Mouse (Mus musculus): ENCODE measurements at regions not wholly inside any gene's neighbourhood (a gene's known extent, or its start where the extent isn't known, plus 50 kb on each side); places are given as distances from the start of the nearest gene placed in this dataset.
"Not testable (repeated sequence)": the region's sequence is repeated elsewhere in the genome, so short reads cannot be mapped to it uniquely, and the experiment has no call there.

GRCm38 (mm10) chr1:189156906-189157305 is 149.3 kb upstream of the Kctd3 start:
- no peak for DNase-seq (ENCODE audit: low spot score)

- DNase-seq (ENCODE audit: low spot score) = no peak
These were observed 146.7 kb upstream of the Kctd3 start for GRCm38 (mm10) chr1:189154376-189154775.

- DNase-seq (ENCODE audit: low spot score) = no peak
These were observed 145.5 kb upstream of the Kctd3 start for GRCm38 (mm10) chr1:189153150-189153549.

DNA sequence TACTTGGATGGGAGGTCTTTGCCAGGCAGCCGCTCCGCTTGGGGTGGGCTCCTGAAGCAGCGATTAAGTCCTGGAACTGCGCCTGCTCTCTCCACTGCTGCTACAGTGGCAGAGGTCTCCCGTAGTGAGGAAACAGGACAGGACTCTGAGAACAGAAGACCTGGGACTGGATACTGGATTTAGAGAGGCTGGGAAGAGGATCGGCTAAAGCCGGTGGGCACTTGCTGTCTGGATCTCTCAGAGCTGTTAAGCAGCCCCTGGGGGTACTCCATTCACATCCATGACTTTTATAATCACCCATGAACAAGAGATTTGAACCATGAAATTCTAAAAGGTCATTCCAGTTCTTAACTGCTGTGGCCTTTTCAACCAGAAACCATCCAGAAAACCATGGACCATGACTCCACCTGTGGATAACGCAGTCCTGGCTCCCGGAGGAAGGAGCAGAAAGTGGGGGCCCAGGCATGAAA is 135.4 kb upstream of the Kctd3 start:
- DNase-seq (ENCODE audit: low spot score) = no peak

GRCm38 (mm10) chr1:189142551-189142950 is 134.9 kb upstream of the Kctd3 start:
- DNase-seq (ENCODE audit: low spot score) = no peak

- no peak for DNase-seq (ENCODE audit: low spot score)
These were observed 134.1 kb upstream of the Kctd3 start for GRCm38 (mm10) chr1:189141694-189142093.

GRCm38 (mm10) chr1:189136731-189137385 is 129.2 kb upstream of the Kctd3 start:
- DNase-seq (ENCODE audit: low spot score) = no peak

DNA sequence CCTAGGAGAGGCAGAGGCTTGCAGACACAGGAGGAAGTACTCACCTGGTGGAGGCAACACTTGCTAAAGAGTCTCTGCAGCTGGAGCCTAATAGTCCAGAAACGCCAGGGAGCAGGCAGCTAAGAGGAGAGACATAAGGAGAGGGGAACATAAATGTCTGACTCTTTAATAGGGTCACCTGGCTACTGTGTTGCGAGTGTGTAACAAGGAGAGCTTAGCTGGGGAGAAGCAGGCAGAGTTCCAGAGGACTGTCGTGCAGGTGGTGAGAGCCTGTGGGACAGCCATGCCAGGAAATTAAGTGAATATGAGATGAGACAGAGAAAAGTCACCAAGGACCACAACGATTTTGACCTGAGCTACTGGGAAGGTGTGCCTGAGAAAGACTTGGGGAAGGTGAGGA is 128.2 kb upstream of the Kctd3 start:
- no peak for DNase-seq (ENCODE audit: low spot score)

GRCm38 (mm10) chr1:189128706-189129105 is 121.1 kb upstream of the Kctd3 start:
- no peak for DNase-seq (ENCODE audit: low spot score)

GRCm38 (mm10) chr1:189128246-189128645 is 120.6 kb upstream of the Kctd3 start:
- DNase-seq (ENCODE audit: low spot score) = not testable (repeated sequence)

DNA sequence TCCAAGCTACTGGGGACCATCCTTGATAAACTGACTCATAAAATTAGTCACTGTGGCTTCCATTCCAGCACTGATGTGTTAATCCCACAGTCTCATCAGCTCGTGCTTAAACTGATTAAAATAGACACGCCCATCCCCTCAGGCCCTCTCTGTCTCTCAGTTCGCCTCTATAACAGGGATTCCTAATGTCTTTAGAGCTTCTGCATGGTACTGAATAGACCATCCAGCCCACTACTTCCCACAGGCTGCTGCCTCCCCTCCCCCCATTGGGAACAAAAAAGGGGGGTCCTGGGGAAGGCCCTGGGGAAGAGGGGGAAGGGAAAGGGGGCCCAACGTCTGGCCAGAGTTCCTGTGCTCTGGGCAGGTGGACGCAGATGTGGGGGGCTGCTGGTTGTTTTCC is 119.7 kb upstream of the Kctd3 start:
- DNase-seq (ENCODE audit: low spot score) = no peak

- no peak for DNase-seq (ENCODE audit: low spot score)
These were observed 112.5 kb upstream of the Kctd3 start for GRCm38 (mm10) chr1:189119941-189120735.

DNA sequence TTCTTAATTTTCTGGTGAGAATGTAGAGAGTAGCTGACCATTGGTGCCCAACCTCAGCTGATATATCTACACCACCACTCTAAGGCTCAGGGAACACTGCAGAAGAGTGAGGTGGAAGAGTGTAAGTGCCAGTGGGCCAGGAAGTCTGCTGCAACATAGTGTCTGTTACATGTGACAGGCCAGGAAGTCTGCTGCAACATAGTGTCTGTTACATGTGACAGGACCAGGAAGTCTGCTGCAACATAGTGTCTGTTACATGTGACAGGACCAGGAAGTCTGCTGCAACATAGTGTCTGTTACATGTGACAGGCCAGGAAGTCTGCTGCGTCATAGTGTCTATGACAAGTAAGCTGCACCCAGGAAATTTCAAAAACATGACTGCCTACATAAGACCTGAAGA is 111.4 kb upstream of the Kctd3 start:
- DNase-seq (ENCODE audit: low spot score) = not testable (repeated sequence)

DNA sequence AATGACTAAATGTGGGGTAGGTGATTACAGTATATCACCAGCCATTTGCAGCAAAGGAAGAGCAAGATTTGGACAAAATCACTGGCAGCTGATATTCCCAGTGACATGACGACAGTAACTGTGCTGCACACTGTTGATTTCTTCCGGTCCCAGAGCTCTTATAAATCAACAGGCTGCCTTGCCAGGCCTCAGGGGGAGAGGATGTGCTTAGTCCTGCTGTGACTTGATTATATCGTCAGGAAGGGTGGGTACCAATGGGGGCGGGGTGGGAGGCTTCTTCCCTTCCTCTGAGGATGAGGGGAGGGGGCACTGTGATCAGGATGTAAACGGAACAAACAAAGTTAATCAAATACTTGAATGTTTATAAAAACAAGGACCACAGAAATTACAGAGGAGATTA is 110.9 kb upstream of the Kctd3 start:
- no peak for DNase-seq (ENCODE audit: low spot score)

GRCm38 (mm10) chr1:189115914-189116313 is 108.3 kb upstream of the Kctd3 start:
- no peak for DNase-seq (ENCODE audit: low spot score)

DNA sequence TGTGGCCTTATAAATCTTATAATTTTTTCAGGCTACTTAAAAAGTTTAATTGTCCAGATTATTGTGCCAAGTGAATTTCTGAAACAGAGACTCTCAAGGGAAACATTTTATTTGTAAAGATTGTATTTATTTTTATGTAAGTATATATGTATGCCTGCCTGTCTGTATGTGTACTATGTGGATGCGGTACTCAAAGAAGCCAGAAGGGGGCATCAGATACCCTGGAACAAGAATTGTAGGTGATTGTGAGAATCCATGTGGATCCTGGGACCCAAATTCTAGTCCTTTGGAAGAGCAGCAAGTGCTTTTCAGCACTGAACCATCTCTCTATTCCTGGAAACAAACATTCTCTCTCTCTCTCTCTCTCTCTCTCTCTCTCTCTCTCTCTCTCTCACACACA is 107.6 kb upstream of the Kctd3 start:
- DNase-seq (ENCODE audit: low spot score) = no peak

GRCm38 (mm10) chr1:189108260-189109035 is 100.8 kb upstream of the Kctd3 start:
- DNase-seq (ENCODE audit: low spot score) = no peak

DNA sequence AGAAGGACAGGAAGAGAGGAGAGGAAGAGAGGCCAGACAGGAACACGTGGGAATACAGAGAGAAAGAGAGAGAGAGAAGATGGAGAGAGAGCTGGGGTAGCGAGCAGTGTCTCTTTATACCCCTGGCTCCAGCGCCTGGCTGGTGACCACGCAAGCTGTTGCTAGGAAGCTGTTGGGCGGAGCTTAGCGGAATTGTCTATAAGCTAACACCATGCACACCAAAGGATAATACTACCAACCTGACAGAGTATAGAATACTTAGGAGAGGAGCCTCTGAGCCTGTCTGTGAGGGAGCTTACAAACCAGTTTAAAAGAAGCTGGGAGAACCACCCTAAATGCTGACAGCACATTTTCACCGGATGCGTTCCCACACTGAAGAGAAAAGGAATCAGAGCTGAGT is 100.2 kb upstream of the Kctd3 start:
- no peak for DNase-seq (ENCODE audit: low spot score)

- DNase-seq (ENCODE audit: low spot score) = no peak
These were observed 99.5 kb upstream of the Kctd3 start for GRCm38 (mm10) chr1:189107156-189107555.

- no peak for DNase-seq (ENCODE audit: low spot score)
These were observed 97.6 kb upstream of the Kctd3 start for GRCm38 (mm10) chr1:189105276-189105675.

DNA sequence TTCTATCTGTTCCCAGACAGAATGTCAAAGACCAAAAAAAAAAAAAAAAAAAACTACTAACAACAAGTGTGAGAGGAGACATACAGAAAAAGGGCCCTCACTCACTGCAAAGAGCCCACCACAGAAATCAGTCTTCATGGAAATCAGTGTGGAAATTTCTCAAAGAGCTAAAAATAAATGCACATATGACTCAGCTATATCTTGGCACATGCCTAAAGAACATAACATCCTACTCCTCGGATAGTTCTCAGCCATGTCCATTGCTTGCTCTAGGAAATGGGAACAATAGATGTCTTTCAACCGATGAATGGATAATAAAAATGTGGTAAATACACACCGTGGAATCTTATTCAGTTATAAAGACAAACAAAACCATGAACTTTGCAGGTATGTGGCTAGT is 95.1 kb upstream of the Kctd3 start:
- no peak for DNase-seq (ENCODE audit: low spot score)

GRCm38 (mm10) chr1:189099121-189099520 is 91.5 kb upstream of the Kctd3 start:
- DNase-seq (ENCODE audit: low spot score) = no peak

GRCm38 (mm10) chr1:189092819-189093218 is 85.2 kb upstream of the Kctd3 start:
- DNase-seq (ENCODE audit: low spot score) = no peak
